Mouse (Mus musculus): Measurements from ENCODE around the gene Nxpe5.
A peak's percentile ranks its signal among the peaks of the same experiment; 100 is the strongest.

Gene Nxpe5

GRCm38 (mm10) chr5:138277994-138278393, 52.3 kb downstream of the Nxpe5 start:
- DNase-seq (ENCODE audit: low read depth) = no peak

- peak; percentile 94 for DNase-seq (ENCODE audit: low read depth)
Observed at GRCm38 (mm10) chr5:138279585-138280424, 54.1 kb downstream of the Nxpe5 start, which contains the start of the genes Gm43720, Gpc2 and Stag3. TSS of gene Gm43720 (minus strand) at chr5:138279958. TSS of gene Gpc2 (minus strand) at chr5:138280005. TSS of gene Stag3 (plus strand) at chr5:138280240.

- no peak for DNase-seq (ENCODE audit: low read depth)
Observed at GRCm38 (mm10) chr5:138280425-138280768, 54.7 kb downstream of the Nxpe5 start.

- DNase-seq (ENCODE audit: low read depth) = peak; percentile 25
Observed at GRCm38 (mm10) chr5:138280829-138281228, 55.1 kb downstream of the Nxpe5 start.

- DNase-seq (ENCODE audit: low read depth) = no peak
Observed at GRCm38 (mm10) chr5:138281798-138282197, 56.1 kb downstream of the Nxpe5 start.

- DNase-seq (ENCODE audit: low read depth) = peak; percentile 28
Observed at GRCm38 (mm10) chr5:138283540-138283939, 57.8 kb downstream of the Nxpe5 start.

- peak; percentile 53 for DNase-seq (ENCODE audit: low read depth)
Observed at GRCm38 (mm10) chr5:138287861-138288260, 62.2 kb downstream of the Nxpe5 start.

- no peak for DNase-seq (ENCODE audit: low read depth)
Observed at GRCm38 (mm10) chr5:138291638-138292037, 65.9 kb downstream of the Nxpe5 start.

- DNase-seq (ENCODE audit: low read depth) = no peak
Observed at GRCm38 (mm10) chr5:138294158-138294557, 68.5 kb downstream of the Nxpe5 start.

GRCm38 (mm10) chr5:138299613-138300012, 73.9 kb downstream of the Nxpe5 start:
- no peak for DNase-seq (ENCODE audit: low read depth)
